Mouse (Mus musculus): ENCODE results near the gene Zfp566.

- TF ChIP-seq CTCF (IDR thresholded peaks at IDR 0.05; ENCODE audit: low read depth, low read length) (no peak), POLR2A (IDR thresholded peaks at IDR 0.05; ENCODE audit: borderline replicate concordance, low read depth, low read length) (no peak)
These were observed 30.0 kb downstream of the Zfp566 start for GRCm38 (mm10) chr7:30060341-30060740.

All from bone marrow macrophage, adult 2 months (primary cell).